Mouse (Mus musculus): ENCODE measurements around the gene Nos1.

Gene Nos1

GRCm38 (mm10) chr5:117894050-117894449 lies 113.2 kb downstream of the Nos1 start:
- in situ Hi-C loops (cut with MboI, MseI), result no loop called here

GRCm38 (mm10) chr5:117898055-117898806 lies 117.4 kb downstream of the Nos1 start:
- in situ Hi-C loops (cut with MboI, MseI), result no loop called here

GRCm38 (mm10) chr5:117899361-117899760 lies 118.5 kb downstream of the Nos1 start:
- in situ Hi-C loops (cut with MboI, MseI), result no loop called here

- in situ Hi-C loops (cut with MboI, MseI), result no loop called here
Observed at GRCm38 (mm10) chr5:117900921-117901705, 120.3 kb downstream of the Nos1 start.

- in situ Hi-C loops (cut with MboI, MseI), result no loop called here
Observed at GRCm38 (mm10) chr5:117903534-117903933, 122.7 kb downstream of the Nos1 start.

- in situ Hi-C loops (cut with MboI, MseI), result no loop called here
Observed at GRCm38 (mm10) chr5:117905728-117906127, 124.9 kb downstream of the Nos1 start.

- in situ Hi-C loops (cut with MboI, MseI), result no loop called here
Observed at GRCm38 (mm10) chr5:117909524-117909923, 128.7 kb downstream of the Nos1 start.

- in situ Hi-C loops (cut with MboI, MseI), result loop anchor here in 1 of 2 experiments (10.0 kb wide), 1 partner anchor 302 kb away; no protein-coding TSS in a partner anchor
Observed at GRCm38 (mm10) chr5:117916349-117916748, 135.5 kb downstream of the Nos1 start.

- in situ Hi-C loops (cut with MboI, MseI), result loop anchor here in 1 of 2 experiments (10.0 kb wide), 1 partner anchor 302 kb away; no protein-coding TSS in a partner anchor
Observed at GRCm38 (mm10) chr5:117916906-117917305, 136.1 kb downstream of the Nos1 start.

- in situ Hi-C loops (cut with MboI, MseI), result no loop called here
Observed at GRCm38 (mm10) chr5:117921786-117922528, 141.1 kb downstream of the Nos1 start.

- in situ Hi-C loops (cut with MboI, MseI), result no loop called here
Observed at GRCm38 (mm10) chr5:117923688-117924087, 142.9 kb downstream of the Nos1 start.

GRCm38 (mm10) chr5:117928553-117928952 lies 147.7 kb downstream of the Nos1 start:
- in situ Hi-C loops (cut with MboI, MseI), result no loop called here

- in situ Hi-C loops (cut with MboI, MseI), result loop anchor here in 1 of 2 experiments (5.0 kb wide), 2 partner anchors 75 to 425 kb away; no protein-coding TSS in a partner anchor
Observed at GRCm38 (mm10) chr5:117932222-117932621, 151.4 kb downstream of the Nos1 start.

GRCm38 (mm10) chr5:117932862-117933261 lies 152.0 kb downstream of the Nos1 start:
- in situ Hi-C loops (cut with MboI, MseI), result loop anchor here in 1 of 2 experiments (5.0 kb wide), 2 partner anchors 76 to 426 kb away; no protein-coding TSS in a partner anchor

- in situ Hi-C loops (cut with MboI, MseI), result no loop called here
Observed at GRCm38 (mm10) chr5:117936346-117936745, 155.5 kb downstream of the Nos1 start.

GRCm38 (mm10) chr5:117937186-117937585 lies 156.4 kb downstream of the Nos1 start:
- in situ Hi-C loops (cut with MboI, MseI), result no loop called here

GRCm38 (mm10) chr5:117938182-117938581 lies 157.3 kb downstream of the Nos1 start:
- in situ Hi-C loops (cut with MboI, MseI), result no loop called here

- in situ Hi-C loops (cut with MboI, MseI), result no loop called here
Observed at GRCm38 (mm10) chr5:117939402-117939801, 158.6 kb downstream of the Nos1 start.

GRCm38 (mm10) chr5:117941552-117941951 lies 160.7 kb downstream of the Nos1 start:
- in situ Hi-C loops (cut with MboI, MseI), result no loop called here

- in situ Hi-C loops (cut with MboI, MseI), result no loop called here
Observed at GRCm38 (mm10) chr5:117946605-117947004, 165.8 kb downstream of the Nos1 start.

- in situ Hi-C loops (cut with MboI, MseI), result no loop called here
Observed at GRCm38 (mm10) chr5:117949393-117949792, 168.6 kb downstream of the Nos1 start.

- in situ Hi-C loops (cut with MboI, MseI), result loop anchor here (5.0 to 10.0 kb wide), 3 partner anchors 337 to 449 kb away; no protein-coding TSS in a partner anchor
Observed at GRCm38 (mm10) chr5:117953893-117954292, 173.1 kb downstream of the Nos1 start.
